In genomic region chr16:6963533-6963932, GRCm38 (mm10) we compare ENCODE assay signal across 14 mouse cellular contexts.
DNase-seq lines count a peak whose midpoint lies in the region; ATAC-seq lines count a peak whose summit lies in the region.
"Had no signal": no experiment of that assay in that cellular context is flagged by ENCODE, and none has a peak within 500 bp of the region (broad histone marks: within the 10 kb centered on the region; RNA-seq: fewer than 3 reads in every experiment).

No protein-coding gene starts in this region.

- no peak overlapping the region for H3K27ac ChIP-seq in kidney, embryonic 16.5 days (ENCODE audit: low read length)
- H3K27ac ChIP-seq: heart, adult 2 months; liver, embryonic 13.5 days had no signal

- H3K4me3 ChIP-seq in kidney, embryonic 16.5 days (ENCODE audit: low read length) = no peak overlapping the region
- H3K4me3 ChIP-seq: heart, adult 2 months; liver, embryonic 13.5 days had no signal

- H3K27me3 ChIP-seq in kidney, embryonic 16.5 days (ENCODE audit: insufficient read depth, low read length) = no peaks in the 10 kb centered on the region

- no peaks in the 10 kb centered on the region for H3K36me3 ChIP-seq in kidney, embryonic 16.5 days (ENCODE audit: insufficient read depth, low read length)
- H3K36me3 ChIP-seq: liver, embryonic 13.5 days had no signal

- H3K9ac ChIP-seq in kidney, embryonic 16.5 days (replicated peaks; ENCODE audit: low read length) = no peak overlapping the region
- H3K9ac ChIP-seq: liver, embryonic 13.5 days had no signal

- H3K4me2 ChIP-seq in kidney, embryonic 16.5 days (replicated peaks; ENCODE audit: low read depth, low read length) = no peak overlapping the region
- H3K4me2 ChIP-seq: liver, embryonic 13.5 days had no signal

- no peaks in the 10 kb centered on the region for H3K4me1 ChIP-seq in kidney, embryonic 16.5 days (ENCODE audit: insufficient read depth, low read length)
- H3K4me1 ChIP-seq: liver, embryonic 13.5 days had no signal

- H3K9me3 ChIP-seq in kidney, embryonic 16.5 days (ENCODE audit: low read length) = no peaks in the 10 kb centered on the region
- H3K9me3 ChIP-seq: liver, embryonic 13.5 days had no signal

- ATAC-seq in kidney, embryonic 16.5 days (ENCODE audit: low FRiP score, low TSS enrichment) = no peak
- ATAC-seq: forebrain, embryonic 16.5 days; intestine, postnatal 0 days had no signal

- 84% methylated on average over 4 of the region's 4 CpGs for WGBS in kidney, embryonic 16.5 days

- peak; percentile 21 for DNase-seq in cerebellum, adult 11 months
- no peak for DNase-seq in cerebellum, postnatal 14 days
- peak; percentile 78 for DNase-seq in right cerebral cortex, adult 18-20 months
- DNase-seq in right cerebral cortex, postnatal 10 days (ENCODE audit: low spot score in 2 of 2) = no peak
- peak; percentile 51 to 70 for DNase-seq in cerebellum, postnatal 25 days
- DNase-seq in lung, postnatal 36 days = no peak
- DNase-seq in urinary bladder, adult 2 months (ENCODE audit: low spot score) = no peak
- DNase-seq: liver, embryonic 13.5 days; lung, postnatal 4 days; thymus, postnatal 4 days had no signal

Comparison
In these comparisons a context has a peak if more than half of its experiments do, and no peak if none do; other contexts are left out.
1. DNase-seq: peak in cerebellum, adult 11 months (single experiment), right cerebral cortex, adult 18-20 months (single experiment) and cerebellum, postnatal 25 days (2 of 2); none in cerebellum, postnatal 14 days (0 of 2), right cerebral cortex, postnatal 10 days (0 of 2), lung, postnatal 36 days (single experiment) and urinary bladder, adult 2 months (single experiment).